Mouse (Mus musculus): ENCODE results near the gene Itgb1bp2. TPM values are rescaled to one million over a fixed set of nuclear protein-coding genes. Genes with fewer than 3 reads are reported as not detected.
A peak's percentile ranks its signal among the peaks of the same experiment; 100 is the strongest.

The Itgb1bp2 gene
- total and polyA plus RNA-seq, 3 experiments, result 0.62 to 0.77 TPM; not detected in 1

- Histone ChIP-seq H3K9me3 (replicated peaks; ENCODE audit: insufficient read depth, low read length) (no peaks in the 10 kb centered on the region), H3K4me1 (ENCODE audit: control insufficient read depth in 1 of 2, insufficient read depth in 2 of 2, low read length in 2 of 2) (no peaks in the 10 kb centered on the region), H3K9ac (ENCODE audit: control insufficient read depth, low read depth, low read length, poor library complexity, severe bottlenecking) (no peak overlapping the region), H3K79me2 (ENCODE audit: control insufficient read depth, insufficient read depth, low read length, poor library complexity) (no peaks in the 10 kb centered on the region), H3K4me3 (ENCODE audit: control insufficient read depth in 1 of 2, insufficient read depth in 1 of 2, low read depth in 2 of 2, low read length in 2 of 2) (no peak overlapping the region), H3K27me3 (ENCODE audit: control insufficient read depth in 1 of 2, insufficient read depth in 2 of 2, low read length in 2 of 2) (no peaks in the 10 kb centered on the region), H3K36me3 (ENCODE audit: control insufficient read depth in 1 of 2, insufficient read depth in 2 of 2, low read length in 2 of 2) (peaks cover 0 to 2% of the 10 kb centered on the region in 2 experiments; a peak in 2 of 4 replicates), H3K27ac (ENCODE audit: control insufficient read depth, low read depth, low read length) (no peak overlapping the region)
- DNase-seq (ENCODE audit: low read depth, low spot score), result peak; percentile 53
- TF ChIP-seq ZC3H11A (IDR thresholded peaks at IDR 0.05; ENCODE audit: low read depth, low read length), result no peak
- no peak for TF ChIP-seq USF1 (IDR thresholded peaks at IDR 0.05; ENCODE audit: low read depth, low read length)
- TF ChIP-seq MXI1 (IDR thresholded peaks at IDR 0.05; ENCODE audit: low read depth, low read length), result no peak
- TF ChIP-seq JUND (IDR thresholded peaks at IDR 0.05; ENCODE audit: low read depth, low read length), result no peak
- TF ChIP-seq CTCF (IDR thresholded peaks at IDR 0.05 in 2 of 3, conservative IDR thresholded peaks at IDR 0.05 in 1 of 3; ENCODE audit: control insufficient read depth in 1 of 3, insufficient read depth in 1 of 3, low read depth in 2 of 3, low read length in 3 of 3, poor library complexity in 1 of 3, severe bottlenecking in 1 of 3), result peak in 1 of 3 experiments; percentile 15; a peak in 1 of 6 replicates
Observed at GRCm38 (mm10) chrX:101451591-101451990, 2.7 kb downstream of the Itgb1bp2 start.

- no peak overlapping the region for H3K9ac ChIP-seq (ENCODE audit: control insufficient read depth, low read depth, low read length, poor library complexity, severe bottlenecking)
- no peaks in the 10 kb centered on the region for H3K79me2 ChIP-seq (ENCODE audit: control insufficient read depth, insufficient read depth, low read length, poor library complexity)
- no peak for DNase-seq (ENCODE audit: low read depth, low spot score)
- no peaks in the 10 kb centered on the region for H3K27me3 ChIP-seq (ENCODE audit: control insufficient read depth in 1 of 2, insufficient read depth in 2 of 2, low read length in 2 of 2)
- no peaks in the 10 kb centered on the region for H3K4me1 ChIP-seq (ENCODE audit: control insufficient read depth in 1 of 2, insufficient read depth in 2 of 2, low read length in 2 of 2)
- no peaks in the 10 kb centered on the region for H3K36me3 ChIP-seq (ENCODE audit: control insufficient read depth in 1 of 2, insufficient read depth in 2 of 2, low read length in 2 of 2)
- no peak overlapping the region for H3K4me3 ChIP-seq (ENCODE audit: control insufficient read depth in 1 of 2, insufficient read depth in 1 of 2, low read depth in 2 of 2, low read length in 2 of 2)
- no peak overlapping the region for H3K27ac ChIP-seq (ENCODE audit: control insufficient read depth, low read depth, low read length)
- no peaks in the 10 kb centered on the region for H3K9me3 ChIP-seq (replicated peaks; ENCODE audit: insufficient read depth, low read length)
- TF ChIP-seq ELF1 (IDR thresholded peaks at IDR 0.05; ENCODE audit: low read depth, low read length), result no peak
- TF ChIP-seq KAT2A (conservative IDR thresholded peaks at IDR 0.05; ENCODE audit: low read depth, low read length), result no peak
- no peak for TF ChIP-seq EP300 (IDR thresholded peaks at IDR 0.05; ENCODE audit: low read depth in 1 of 2, low read length in 2 of 2)
- no peak for TF ChIP-seq ZMIZ1 (IDR thresholded peaks at IDR 0.05; ENCODE audit: low read depth, low read length)
- no peak for TF ChIP-seq MAFK (IDR thresholded peaks at IDR 0.05; ENCODE audit: borderline replicate concordance, low read depth, low read length)
- TF ChIP-seq MXI1 (IDR thresholded peaks at IDR 0.05; ENCODE audit: low read depth, low read length), result no peak
- TF ChIP-seq ZC3H11A (IDR thresholded peaks at IDR 0.05; ENCODE audit: low read depth, low read length), result no peak
- TF ChIP-seq USF2 (IDR thresholded peaks at IDR 0.05; ENCODE audit: borderline replicate concordance in 1 of 2, insufficient read depth in 1 of 2, low read depth in 1 of 2, low read length in 2 of 2), result no peak
- no peak for TF ChIP-seq UBTF (IDR thresholded peaks at IDR 0.05; ENCODE audit: borderline replicate concordance, insufficient read depth, low read depth, low read length)
- TF ChIP-seq POLR2AphosphoS2 (IDR thresholded peaks at IDR 0.05; ENCODE audit: low read length), result no peak
- TF ChIP-seq ETS1 (IDR thresholded peaks at IDR 0.05; ENCODE audit: low read depth, low read length), result no peak
- no peak for TF ChIP-seq E2F4 (IDR thresholded peaks at IDR 0.05; ENCODE audit: borderline replicate concordance, low read depth, low read length)
- no peak for TF ChIP-seq POLR2AphosphoS5 (IDR thresholded peaks at IDR 0.05; ENCODE audit: borderline replicate concordance, low read depth, low read length)
- TF ChIP-seq RCOR1 (IDR thresholded peaks at IDR 0.05; ENCODE audit: low read depth, low read length), result no peak
- TF ChIP-seq NELFE (IDR thresholded peaks at IDR 0.05; ENCODE audit: low read depth, low read length), result no peak
Observed at GRCm38 (mm10) chrX:101472202-101472601, 23.3 kb downstream of the Itgb1bp2 start.

Data from MEL (cell line).